Mouse (Mus musculus): Measurements from ENCODE around the gene Rasgrf1.
"Not testable (repeated sequence)": the region's sequence is repeated elsewhere in the genome, so short reads cannot be mapped to it uniquely, and the experiment has no call there.

DNA sequence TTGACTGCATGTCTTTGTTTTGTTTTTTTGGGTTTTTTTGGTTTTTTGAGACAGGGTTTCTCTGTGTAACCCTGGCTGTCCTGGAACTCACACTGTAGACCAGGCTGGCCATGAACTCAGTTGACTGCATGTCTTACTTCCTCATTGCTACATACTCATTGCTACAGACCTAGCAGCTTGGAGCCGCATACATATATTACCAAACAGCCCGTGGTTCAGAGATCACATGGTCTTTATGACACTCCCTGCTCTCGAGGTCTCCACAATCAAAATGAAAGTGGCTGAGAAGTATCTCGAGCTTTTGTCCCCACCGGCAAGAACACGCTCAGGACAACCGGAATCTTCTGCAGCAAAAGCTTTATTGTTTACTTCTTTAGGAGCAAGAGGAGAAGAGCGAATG, 133.2 kb downstream of the Rasgrf1 start:
- TF ChIP-seq CTCF, POLR2A (IDR thresholded peaks at IDR 0.05; ENCODE audit: extremely low read depth, insufficient read depth, low read length): not testable (repeated sequence)

Data from cortical plate, adult 2 months (tissue).